Mouse (Mus musculus) embryonic stem cell, embryonic (primary cell): ENCODE measurements around the gene Mtfmt.

ENCODE experiments used
- CTCF ChIA-PET, 4 experiments: fragments of 300-600 bp in 2 of 4; fragments of 350-600 bp in 2 of 4; sonication (Branson Sonifier 250); formaldehyde crosslinking; loops; one replicate each; lab custom pipeline; 2022; ENCODE audit warnings: inconsistent platforms in 2 of 4; lab: Charles Lee
- POLR2A ChIA-PET, 4 experiments: fragments of 300-600 bp in 2 of 4; fragments of 350-600 bp in 2 of 4; sonication (Branson Sonifier 250); formaldehyde crosslinking; loops; one replicate each; lab custom pipeline; 2022; ENCODE audit warnings: antibody characterized with exemption in 4 of 4, inconsistent platforms in 1 of 4; lab: Charles Lee

Gene Mtfmt

DNA sequence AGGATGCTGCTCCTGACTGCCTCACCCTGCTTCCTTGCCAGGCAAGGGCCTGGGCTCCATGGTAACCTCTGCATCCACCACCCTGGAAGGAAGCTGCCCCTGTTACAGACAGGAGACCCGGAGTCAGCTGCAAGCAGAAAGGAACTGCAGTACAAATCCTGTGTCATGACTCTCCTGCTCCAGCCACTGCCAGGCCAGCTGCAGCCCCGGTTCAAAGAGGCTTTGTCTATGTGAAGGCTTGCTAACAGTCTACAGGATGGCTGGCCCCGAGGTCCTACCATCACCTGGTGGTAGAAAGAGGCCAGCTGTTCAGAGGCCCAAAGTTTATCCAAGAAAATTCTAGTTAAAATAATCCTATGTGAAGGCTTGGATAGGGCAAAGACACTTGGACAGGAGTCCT lies 24.3 kb upstream of the Mtfmt start:
- ChIA-PET CTCF (interaction anchor here in 1 of 4 experiments (0.5 kb wide), 1 partner anchor 497 kb away, joined by 3 read pairs; the partner anchor contains the start of genes Csnk1g1 and Trip4), POLR2A (interaction anchor here in 2 of 4 experiments (0.6 to 1.8 kb wide), 3 partner anchors 12 to 271 kb away, joined by 3 to 4 read pairs (median 3); partner anchors contain the start of gene Slc51b (in 1 of the 2))

DNA sequence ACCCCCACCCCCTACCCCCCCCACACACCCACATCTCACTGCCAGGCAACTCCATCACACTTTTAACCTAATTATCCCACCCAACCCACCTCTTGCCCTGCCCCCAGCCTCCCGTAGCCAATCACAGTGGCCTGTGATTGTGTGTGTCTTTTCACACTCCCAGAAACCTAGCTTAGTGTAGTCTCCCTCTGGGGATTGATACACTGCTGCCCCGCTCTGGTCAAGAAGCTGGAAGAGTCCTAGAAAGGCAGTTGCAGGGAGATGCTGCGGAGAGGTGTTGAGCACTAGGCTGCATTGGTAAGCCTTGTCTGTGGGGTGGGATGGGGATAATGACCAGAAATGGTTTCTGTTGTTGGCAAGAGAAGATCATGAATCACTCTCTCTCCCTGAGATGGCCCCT lies 17.8 kb upstream of the Mtfmt start:
- POLR2A ChIA-PET: interaction anchor here in 2 of 4 experiments (0.8 to 1.2 kb wide), 2 partner anchors 27 to 222 kb away, joined by 3 to 4 read pairs; no protein-coding TSS in a partner anchor
- CTCF ChIA-PET: interaction anchor here in 2 of 4 experiments (0.6 to 0.7 kb wide), 2 partner anchors 46 to 203 kb away, joined by 3 to 4 read pairs; no protein-coding TSS in a partner anchor

DNA sequence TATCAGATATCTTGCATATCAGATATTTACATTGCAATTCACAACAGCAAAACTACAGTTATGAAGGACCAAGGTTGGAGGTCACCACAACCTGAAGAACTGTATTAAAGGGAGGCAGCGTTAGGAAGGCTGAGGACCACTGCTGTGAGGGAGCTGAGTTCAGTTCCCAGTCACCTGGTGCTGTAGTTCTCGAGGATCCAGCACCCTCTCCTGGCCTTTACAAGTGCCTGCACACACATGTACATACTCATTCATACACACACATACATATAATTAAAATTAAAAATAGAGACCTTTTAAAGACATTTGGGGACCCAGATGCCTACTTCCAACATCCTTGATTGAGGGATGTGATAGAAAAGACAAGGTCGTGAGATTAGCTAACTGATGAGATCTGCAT lies 15.9 kb upstream of the Mtfmt start:
- POLR2A ChIA-PET: interaction anchor here in 2 of 4 experiments (0.8 kb wide), 2 partner anchors 16 to 204 kb away, joined by 3 read pairs; partner anchors contain the start of gene Mtfmt (in 1 of the 2)

DNA sequence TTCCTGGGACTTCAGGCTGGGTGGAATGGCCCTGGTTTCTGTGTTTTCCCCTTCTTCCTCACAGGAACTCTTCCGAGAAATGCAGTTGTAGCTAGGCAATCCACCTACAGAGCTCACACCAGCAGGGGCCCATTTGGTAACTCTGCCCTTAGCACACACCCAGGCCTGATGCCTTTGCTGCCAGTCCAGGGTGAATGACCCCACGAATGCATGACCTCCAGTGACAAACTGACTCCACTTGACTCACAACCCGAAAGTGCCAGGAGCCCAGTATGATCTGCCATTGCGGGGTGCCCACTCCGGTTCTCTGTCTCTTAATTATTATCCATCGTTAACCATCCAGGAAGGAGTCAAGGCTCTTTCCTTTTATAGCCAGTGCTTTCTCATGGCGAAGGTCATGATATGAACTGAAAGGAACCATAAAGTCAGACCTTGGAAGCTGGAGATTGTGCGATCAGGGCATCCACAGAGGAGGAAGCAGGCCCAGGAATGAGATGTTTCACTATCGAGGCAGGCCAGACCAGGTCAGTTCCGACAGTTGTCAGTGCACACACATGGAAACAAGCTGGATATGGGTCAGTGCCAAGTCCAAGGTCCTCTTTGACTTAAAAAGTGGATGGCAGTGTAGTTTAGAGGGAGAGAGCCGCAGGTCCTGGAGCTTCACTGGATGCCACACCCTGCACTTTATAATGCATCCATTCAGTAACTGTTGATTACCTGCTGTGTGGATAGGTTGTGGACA lies 12.7 kb upstream of the Mtfmt start, which contains the start of gene Slc51b:
Gene Slc51b, minus strand, starts transcription at position 196 of the 742 bp plus-strand sequence.
- ChIA-PET POLR2A (interaction anchor here in 2 of 4 experiments (0.6 to 1.5 kb wide), 8 partner anchors 10 to 667 kb away, joined by 3 to 7 read pairs (median 4); partner anchors contain the start of genes Mtfmt (in 1 of the 2) and Rasl12 (in 1 of the 2)), CTCF (interaction anchor here in 3 of 4 experiments (0.6 to 1.1 kb wide), 4 partner anchors 10 to 1647 kb away, joined by 3 to 6 read pairs (median 4); no protein-coding TSS in a partner anchor)

More for the DNA sequence above, 15.9 kb upstream of the Mtfmt start:
- CTCF ChIA-PET: interaction anchor here in 1 of 4 experiments (0.6 kb wide), 1 partner anchor 25 kb away, joined by 3 read pairs; no protein-coding TSS in a partner anchor

DNA sequence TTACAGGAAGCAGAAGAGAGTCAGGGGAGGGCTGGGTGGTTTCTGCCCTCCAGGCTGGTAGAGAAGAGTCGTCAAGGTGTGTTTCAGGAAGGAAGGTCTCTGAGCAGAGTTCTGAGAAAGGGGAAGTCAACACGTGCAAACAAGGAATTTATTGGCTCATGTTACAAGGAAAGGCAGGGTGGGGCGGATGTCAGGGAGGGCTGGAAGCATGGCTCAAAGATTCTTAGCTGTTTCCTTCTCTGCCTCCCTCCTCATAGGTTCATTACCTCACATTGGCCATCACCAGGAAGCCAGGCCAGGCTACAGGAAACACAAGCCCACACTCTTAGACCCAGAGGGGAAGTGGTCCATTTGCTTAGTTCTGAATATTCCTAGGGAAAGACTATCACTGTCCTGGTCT lies 11.2 kb upstream of the Mtfmt start:
- ChIA-PET CTCF (interaction anchor here in 2 of 4 experiments (0.6 to 1.2 kb wide), 3 partner anchors 8 to 175 kb away, joined by 3 to 4 read pairs (median 3); no protein-coding TSS in a partner anchor), POLR2A (interaction anchor here in 1 of 4 experiments (1.2 to 1.5 kb wide), 2 partner anchors 11 to 226 kb away, joined by 3 to 4 read pairs; partner anchors contain the start of gene Mtfmt)

DNA sequence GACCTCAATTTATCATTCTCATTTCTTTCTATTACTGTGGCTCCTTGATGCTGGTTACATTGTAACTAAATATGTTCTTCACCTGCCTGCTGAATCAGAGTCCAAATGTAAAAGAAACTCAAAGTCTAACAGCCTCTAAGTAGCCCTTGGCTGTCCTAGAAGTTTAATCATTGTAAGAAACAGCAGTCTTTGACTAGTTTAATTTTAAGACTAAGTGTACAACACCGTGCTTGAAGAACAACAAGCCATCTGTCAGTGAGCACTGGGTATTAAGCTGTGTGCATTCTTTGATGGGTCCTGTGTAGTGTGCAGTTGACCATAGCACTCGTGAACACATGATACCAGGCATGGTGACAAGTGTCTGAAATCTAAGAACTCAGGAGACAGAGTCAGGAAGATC lies 8.1 kb upstream of the Mtfmt start:
- ChIA-PET CTCF (no interaction called here), POLR2A (interaction anchor here in 1 of 4 experiments (0.6 kb wide), 1 partner anchor 449 kb away, joined by 6 read pairs; no protein-coding TSS in a partner anchor)

DNA sequence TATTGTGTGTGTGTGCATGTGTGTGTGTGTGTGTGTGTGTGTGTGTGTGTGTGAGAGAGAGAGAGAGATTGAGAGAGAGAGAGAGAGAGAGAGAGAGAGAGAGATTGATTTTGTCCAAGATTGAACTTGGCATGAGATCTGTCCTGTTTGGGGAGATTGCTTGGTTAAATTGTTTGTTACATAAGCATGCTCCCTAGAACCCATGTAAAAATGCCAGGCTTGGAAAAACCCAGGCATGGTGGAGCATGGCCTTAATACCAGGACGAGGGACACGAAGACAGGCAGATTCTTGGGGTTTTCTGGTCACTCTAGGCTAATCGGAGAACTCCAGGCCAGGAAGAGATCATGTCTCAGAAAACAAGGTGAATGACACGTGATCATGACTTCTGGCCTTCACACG lies 7.6 kb upstream of the Mtfmt start:
- CTCF ChIA-PET: no interaction called here
- POLR2A ChIA-PET: interaction anchor here in 1 of 4 experiments (0.6 kb wide), 1 partner anchor 449 kb away, joined by 6 read pairs; no protein-coding TSS in a partner anchor

DNA sequence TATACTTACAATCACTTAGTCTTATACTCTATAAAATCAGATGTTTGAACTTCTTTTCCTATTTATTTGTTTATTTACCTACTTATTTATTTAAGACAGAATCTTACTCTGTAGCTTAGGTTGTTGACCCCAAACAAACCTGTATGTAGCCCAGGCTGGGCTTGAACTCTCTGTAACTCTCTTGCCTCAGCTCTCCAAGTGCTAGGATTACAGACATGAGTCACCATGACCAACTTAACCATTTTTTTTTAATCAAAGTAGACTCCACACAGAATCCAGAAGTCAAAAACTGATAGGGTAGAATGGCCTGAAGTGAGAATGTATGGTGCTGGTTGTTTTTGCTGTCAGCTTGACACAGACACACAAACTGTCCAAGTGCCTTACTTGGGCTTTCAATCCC lies 5.2 kb upstream of the Mtfmt start:
- CTCF ChIA-PET: interaction anchor here (0.6 to 1.2 kb wide), 5 partner anchors 60 to 242 kb away, joined by 3 to 4 read pairs (median 3); partner anchors contain the start of gene Plekho2 (in 1 of the 4)
- POLR2A ChIA-PET: interaction anchor here in 3 of 4 experiments (0.7 to 2.2 kb wide), 8 partner anchors 32 to 233 kb away, joined by 3 to 12 read pairs (median 4); partner anchors contain the start of gene Rasl12 (in 1 of the 3)

DNA sequence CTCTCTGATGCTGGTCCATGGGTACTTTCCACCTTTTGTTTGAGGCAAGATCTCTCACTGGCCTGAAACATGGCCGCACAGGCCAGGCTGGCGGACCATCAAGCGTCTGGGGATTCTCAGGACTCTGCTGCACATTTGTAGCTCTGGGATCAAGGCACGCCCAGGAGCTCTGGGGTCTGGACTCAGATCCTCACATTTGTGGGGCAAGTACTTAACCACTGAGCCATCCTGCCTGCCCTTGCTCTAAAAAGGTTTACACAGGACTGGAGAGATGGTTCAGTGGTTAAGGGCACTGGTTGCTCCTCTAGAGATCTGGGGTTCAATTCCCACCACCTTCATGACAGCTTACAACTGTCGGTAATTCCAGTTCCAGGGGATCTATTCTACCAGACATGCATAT lies 4.7 kb upstream of the Mtfmt start:
- ChIA-PET CTCF (interaction anchor here in 2 of 4 experiments (0.6 to 1.2 kb wide), 4 partner anchors 61 to 149 kb away, joined by 3 to 4 read pairs (median 4); partner anchors contain the start of gene Plekho2 (in 2 of the 2)), POLR2A (interaction anchor here in 2 of 4 experiments (0.7 to 2.2 kb wide), 9 partner anchors 32 to 234 kb away, joined by 3 to 12 read pairs (median 4); partner anchors contain the start of gene Rasl12 (in 1 of the 2))

DNA sequence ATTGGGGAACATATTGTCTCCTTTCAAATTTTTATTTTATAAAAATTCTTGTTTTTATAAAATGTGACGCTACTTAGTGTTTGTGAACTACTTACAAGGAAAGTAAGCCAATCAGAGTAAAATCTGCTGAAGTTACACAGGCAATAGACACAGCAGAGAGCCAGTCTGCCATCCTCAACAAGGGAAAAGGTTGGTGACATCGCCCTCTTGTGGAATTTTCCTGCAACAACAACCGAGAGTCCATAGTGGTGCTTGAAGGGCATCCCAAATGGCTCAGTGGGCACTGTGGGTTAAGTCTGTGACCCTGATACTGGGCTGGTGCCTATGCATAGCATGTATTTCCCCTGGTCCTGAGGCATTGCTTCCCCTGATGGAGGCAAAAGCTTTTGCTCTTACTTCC lies 3.3 kb upstream of the Mtfmt start:
- POLR2A ChIA-PET: interaction anchor here in 3 of 4 experiments (0.6 to 2.2 kb wide), 7 partner anchors 59 to 1085 kb away, joined by 3 to 5 read pairs (median 3); partner anchors contain the start of gene Plekho2 (in 1 of the 3)
- CTCF ChIA-PET: interaction anchor here in 2 of 4 experiments (0.7 to 1.4 kb wide), 6 partner anchors 48 to 1935 kb away, joined by 3 to 9 read pairs (median 4); partner anchors contain the start of gene Plekho2 (in 1 of the 2)

DNA sequence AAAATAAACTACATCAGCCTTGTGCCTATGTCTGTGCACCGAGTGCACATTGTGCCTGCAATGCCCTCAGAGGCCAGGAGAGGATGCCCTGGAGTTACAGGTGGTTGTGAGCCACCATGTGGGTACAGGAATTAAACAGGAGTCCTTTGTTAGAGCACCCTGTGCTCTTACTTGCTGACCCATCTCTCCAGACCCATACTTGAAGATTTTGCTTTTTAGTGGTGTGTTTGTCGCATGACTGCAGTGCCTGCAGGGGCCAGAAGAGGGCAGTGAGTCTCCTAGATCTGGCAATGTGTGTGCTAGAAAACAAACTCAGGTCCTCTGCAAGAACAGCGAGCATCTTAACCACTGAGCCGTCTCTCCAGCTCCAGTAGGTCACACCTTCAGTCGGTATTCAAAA lies 1.4 kb upstream of the Mtfmt start:
- ChIA-PET POLR2A (interaction anchor here in 2 of 4 experiments (0.6 to 2.6 kb wide), 10 partner anchors 9 to 226 kb away, joined by 3 to 35 read pairs (median 3); partner anchors contain the start of genes Pif1 (in 1 of the 2) and Plekho2 (in 1 of the 2)), CTCF (interaction anchor here (0.6 to 3.2 kb wide), 10 partner anchors 21 to 219 kb away, joined by 3 to 36 read pairs (median 4); partner anchors contain the start of gene Plekho2 (in 1 of the 4))

DNA sequence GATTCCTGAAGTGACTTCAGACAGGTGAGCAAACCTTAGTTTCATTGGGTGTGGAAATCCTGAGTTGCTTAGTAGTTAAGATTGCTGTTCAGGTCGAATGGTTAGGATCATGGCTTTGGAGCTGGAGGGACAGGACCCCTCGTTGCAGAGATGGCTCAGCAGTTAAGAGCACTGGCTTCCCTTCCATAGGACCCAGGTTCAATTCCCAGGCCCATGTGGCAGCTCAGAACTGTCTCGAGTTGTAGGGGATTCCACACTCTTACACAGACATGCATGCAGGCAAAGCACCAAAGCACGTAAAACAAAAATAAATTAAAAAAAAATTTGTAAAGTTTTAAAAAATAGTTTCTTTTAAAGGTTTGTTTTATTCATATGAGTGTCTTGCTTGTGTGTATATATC lies 371 bp upstream of the Mtfmt start:
- ChIA-PET POLR2A (interaction anchor here in 3 of 4 experiments (0.6 to 2.6 kb wide), 81 partner anchors 8 to 326 kb away, joined by 3 to 35 read pairs (median 4); partner anchors contain the start of genes Spg21 (in 3 of the 3), Plekho2 (in 2 of the 3), Parp16 (in 1 of the 3) and Pif1 (in 1 of the 3)), CTCF (interaction anchor here in 3 of 4 experiments (0.5 to 3.2 kb wide), 25 partner anchors 10 to 650 kb away, joined by 3 to 36 read pairs (median 4); partner anchors contain the start of genes Pif1 (in 2 of the 3), Dpp8 (in 1 of the 3), Plekho2 (in 1 of the 3) and Rasl12 (in 1 of the 3))

DNA sequence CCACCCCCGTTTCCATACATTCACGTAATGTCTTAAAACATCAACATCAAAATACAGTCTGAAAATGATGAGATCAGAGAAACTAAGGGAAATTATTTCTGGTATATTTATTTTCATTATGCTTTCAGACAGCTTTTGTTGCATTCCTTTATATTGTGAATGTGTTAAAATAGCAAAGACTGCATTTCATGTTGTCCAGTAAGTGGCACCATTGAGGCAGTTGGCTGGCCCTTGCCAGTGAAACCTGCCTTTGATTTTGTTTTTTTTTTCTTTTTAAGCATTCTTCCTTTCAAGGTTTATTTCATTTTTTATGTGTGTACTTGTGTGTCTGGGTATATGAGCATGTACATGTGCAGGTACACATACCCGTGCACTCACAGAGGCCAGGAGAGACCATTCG lies 9.1 kb downstream of the Mtfmt start:
- ChIA-PET POLR2A (interaction anchor here in 2 of 4 experiments (1.3 to 1.8 kb wide), 3 partner anchors 9 to 16 kb away, joined by 5 to 6 read pairs (median 6); partner anchors contain the start of genes Mtfmt (in 2 of the 2) and Spg21 (in 1 of the 2)), CTCF (interaction anchor here in 1 of 4 experiments (0.6 kb wide), 1 partner anchor 26 kb away, joined by 3 read pairs; no protein-coding TSS in a partner anchor)

DNA sequence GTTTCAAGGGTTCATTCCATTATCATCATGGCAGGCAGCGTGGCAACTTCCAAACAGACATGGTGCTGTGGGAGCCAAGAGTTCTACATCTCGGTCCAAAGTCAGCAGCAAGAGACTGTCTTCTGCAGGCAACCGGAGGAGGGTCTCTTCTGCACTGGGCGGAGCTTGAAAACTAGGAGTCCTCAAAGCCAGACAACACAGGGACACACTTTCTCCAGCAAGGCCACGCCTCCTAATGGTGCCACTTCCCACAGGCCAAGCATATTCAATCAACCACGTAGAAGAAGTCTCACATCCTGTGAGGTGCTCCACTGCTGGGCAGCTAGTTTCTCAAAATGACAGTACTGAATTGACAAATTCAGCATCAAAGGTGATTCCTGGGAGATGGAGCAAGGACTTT lies 12.4 kb downstream of the Mtfmt start:
- ChIA-PET POLR2A (interaction anchor here in 3 of 4 experiments (1.0 to 2.1 kb wide), 5 partner anchors 12 to 33 kb away, joined by 3 to 9 read pairs (median 3); partner anchors contain the start of genes Mtfmt (in 2 of the 3) and Spg21 (in 1 of the 3)), CTCF (interaction anchor here in 2 of 4 experiments (0.7 to 0.8 kb wide), 2 partner anchors 10 to 12 kb away, joined by 3 to 4 read pairs; partner anchors contain the start of gene Mtfmt (in 1 of the 2))

DNA sequence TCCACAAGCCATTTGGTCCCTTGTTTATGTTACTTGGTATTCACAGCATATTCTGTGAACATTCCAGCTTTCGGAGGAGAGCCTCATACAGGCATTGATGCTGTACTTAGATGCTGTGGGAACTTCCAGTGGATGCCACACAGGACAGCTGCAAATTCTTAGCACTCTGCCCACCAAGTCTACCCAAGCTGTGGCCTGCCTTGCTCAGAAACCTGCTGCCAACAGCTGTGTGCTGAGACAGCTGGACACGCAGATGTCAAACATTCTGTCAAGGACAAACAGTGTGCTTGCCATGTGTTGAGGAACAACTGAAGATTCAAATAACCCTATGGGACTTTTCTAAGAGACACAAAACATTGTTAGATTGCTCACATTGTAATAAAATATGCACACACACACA lies 23.4 kb downstream of the Mtfmt start:
- CTCF ChIA-PET: no interaction called here
- POLR2A ChIA-PET: interaction anchor here in 2 of 4 experiments (1.4 to 4.5 kb wide), 2 partner anchors 23 kb away, joined by 6 to 24 read pairs; partner anchors contain the start of gene Mtfmt (in 2 of the 2)

DNA sequence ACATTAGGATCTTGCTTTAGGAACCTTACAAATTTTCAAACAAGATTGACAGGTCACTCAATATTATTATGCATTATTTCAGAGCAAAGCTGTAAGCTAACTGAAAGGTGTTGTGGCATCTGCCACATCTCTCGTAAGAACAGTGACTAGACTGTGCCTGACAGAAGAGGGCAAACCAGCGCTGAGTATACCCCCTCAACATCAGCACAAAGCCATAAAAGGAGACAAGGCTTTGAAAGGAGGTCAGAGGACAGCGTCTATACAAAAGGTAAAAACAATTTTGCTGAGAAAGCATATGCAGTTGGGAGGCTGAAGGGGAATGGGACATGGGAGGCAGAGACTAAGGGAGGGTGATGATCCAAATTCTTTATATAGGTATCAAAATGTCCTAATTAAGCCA lies 24.6 kb downstream of the Mtfmt start:
- CTCF ChIA-PET: interaction anchor here in 2 of 4 experiments (0.9 to 1.3 kb wide), 5 partner anchors 24 to 139 kb away, joined by 3 to 8 read pairs (median 6); partner anchors contain the start of genes Mtfmt (in 1 of the 2) and Plekho2 (in 1 of the 2)

More for the DNA sequence above, 24.6 kb downstream of the Mtfmt start:
- POLR2A ChIA-PET: interaction anchor here (0.5 to 4.5 kb wide), 21 partner anchors 9 to 1564 kb away, joined by 3 to 24 read pairs (median 4); partner anchors contain the start of genes Mtfmt (in 3 of the 4), Ankdd1a (in 1 of the 4), Pif1 (in 1 of the 4) and Plekho2 (in 1 of the 4)
